Mouse (Mus musculus) cortical plate, adult 2 months (tissue): Measurements from ENCODE around the gene Megf6. TPM values are rescaled to one million over a fixed set of nuclear protein-coding genes. Genes with fewer than 3 reads are reported as not detected.

Experiments used
- H3K27ac ChIP-seq: fragments of 200-500 bp; 2 replicates; pipeline ENCODE4 v1.5.1; 2012; ENCODE audit warnings: low read length, control low read depth, inconsistent platforms; ENCODE audit not compliant: insufficient read depth
- H3K4me1 ChIP-seq: fragments of 200-500 bp; 2 replicates; pipeline ENCODE4 v1.6.1; 2011; ENCODE audit warnings: low read length; ENCODE audit not compliant: control insufficient read depth, insufficient read depth
- H3K4me3 ChIP-seq: fragments of 200-500 bp; 2 replicates; pipeline ENCODE4 v1.5.1; 2011; ENCODE audit warnings: mild to moderate bottlenecking, low read length, control low read depth; ENCODE audit not compliant: insufficient read depth
- CTCF ChIP-seq: fragments of 200-500 bp; IDR thresholded peaks from 2 replicates; pipeline ENCODE4 v1.5.1; 2011; ENCODE audit warnings: mild to moderate bottlenecking, control low read depth, low read length; ENCODE audit not compliant: insufficient read depth; ENCODE audit errors: extremely low read depth
- POLR2A ChIP-seq: fragments of 200-500 bp; IDR thresholded peaks from 2 replicates; pipeline ENCODE4 v1.6.1; 2011; ENCODE audit warnings: mild to moderate bottlenecking, low read length, control low read depth; ENCODE audit not compliant: insufficient read depth; ENCODE audit errors: extremely low read depth
- polyA plus RNA-seq: library from polyadenylated mRNA; depleted of rRNA; stranded (reverse); fragments of >200 nt; gene quantifications from 2 replicates; pipeline ENCODE4 v1.2.3, GENCODE M21; 2012

Megf6 gene
- polyA plus RNA-seq, 1 experiment: 3.0 TPM

GRCm38 (mm10) chr4:154209054-154209453 lies 38.5 kb downstream of the Megf6 start:
- TF ChIP-seq CTCF (no peak), POLR2A (no peak)
- H3K4me1 ChIP-seq: peaks cover 2% of the 10 kb centered on the region; the same call in 1 of the 2 replicates
- H3K4me3 ChIP-seq: no peak overlapping the region
- H3K27ac ChIP-seq: no peak overlapping the region

DNA sequence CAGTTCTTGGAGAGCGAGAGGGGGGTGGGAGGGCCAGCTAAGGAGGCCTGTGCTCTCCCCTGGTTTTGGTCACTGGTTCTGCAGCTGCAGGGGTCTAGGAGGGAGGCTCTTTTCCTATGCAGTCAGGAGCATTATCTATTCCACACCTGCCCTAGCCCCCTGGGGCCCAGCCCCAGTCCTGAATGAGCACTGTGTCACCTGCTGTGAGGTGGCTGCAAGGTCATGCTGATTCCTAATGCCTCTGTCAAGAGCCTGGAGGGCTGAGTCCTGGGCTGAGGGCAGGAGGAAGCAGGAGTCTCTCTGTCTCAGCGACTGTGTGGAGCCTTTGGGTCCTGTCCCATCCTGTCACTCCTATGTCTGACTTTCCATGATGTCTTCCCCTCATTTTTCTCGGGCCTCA lies 39.3 kb downstream of the Megf6 start:
- no peak overlapping the region for H3K4me3 ChIP-seq
- no peak for TF ChIP-seq CTCF
- TF ChIP-seq POLR2A: no peak

GRCm38 (mm10) chr4:154211459-154211858 lies 40.9 kb downstream of the Megf6 start:
- Histone ChIP-seq H3K27ac (no peak overlapping the region), H3K4me3 (no peak overlapping the region), H3K4me1 (peaks cover 2% of the 10 kb centered on the region; the same call in 1 of the 2 replicates)
- TF ChIP-seq CTCF (no peak), POLR2A (no peak)

More for the DNA sequence above, 39.3 kb downstream of the Megf6 start:
- no peak overlapping the region for H3K27ac ChIP-seq
- peaks cover 2% of the 10 kb centered on the region; the same call in 1 of the 2 replicates for H3K4me1 ChIP-seq

DNA sequence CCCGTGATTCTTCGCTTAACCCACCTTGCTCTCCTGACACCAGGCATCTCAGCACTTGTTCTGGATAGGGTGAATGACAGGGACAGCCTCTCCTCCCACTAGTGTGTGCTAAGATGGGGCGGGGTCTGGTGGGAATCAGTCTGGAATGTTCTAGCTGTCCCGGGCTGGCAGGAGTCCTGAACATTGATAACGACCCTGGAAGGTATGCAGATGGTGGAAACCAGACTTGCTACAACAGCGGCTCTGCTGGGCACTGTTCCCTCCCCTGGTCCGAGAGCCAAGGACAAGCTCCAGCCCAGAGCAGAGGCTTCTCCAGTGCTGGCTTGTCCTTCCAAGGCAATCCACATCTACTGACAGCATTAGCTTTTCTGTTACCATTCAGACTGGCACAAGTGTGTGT lies 43.1 kb downstream of the Megf6 start:
- no peak overlapping the region for H3K4me3 ChIP-seq
- peaks cover 2% of the 10 kb centered on the region; the same call in 1 of the 2 replicates for H3K4me1 ChIP-seq
- no peak overlapping the region for H3K27ac ChIP-seq
- TF ChIP-seq POLR2A (no peak), CTCF (no peak)

GRCm38 (mm10) chr4:154214075-154214474 lies 43.5 kb downstream of the Megf6 start:
- no peak overlapping the region for H3K27ac ChIP-seq
- no peak overlapping the region for H3K4me3 ChIP-seq
- H3K4me1 ChIP-seq: peaks cover 2% of the 10 kb centered on the region; the same call in 1 of the 2 replicates
- no peak for TF ChIP-seq CTCF
- TF ChIP-seq POLR2A: no peak

DNA sequence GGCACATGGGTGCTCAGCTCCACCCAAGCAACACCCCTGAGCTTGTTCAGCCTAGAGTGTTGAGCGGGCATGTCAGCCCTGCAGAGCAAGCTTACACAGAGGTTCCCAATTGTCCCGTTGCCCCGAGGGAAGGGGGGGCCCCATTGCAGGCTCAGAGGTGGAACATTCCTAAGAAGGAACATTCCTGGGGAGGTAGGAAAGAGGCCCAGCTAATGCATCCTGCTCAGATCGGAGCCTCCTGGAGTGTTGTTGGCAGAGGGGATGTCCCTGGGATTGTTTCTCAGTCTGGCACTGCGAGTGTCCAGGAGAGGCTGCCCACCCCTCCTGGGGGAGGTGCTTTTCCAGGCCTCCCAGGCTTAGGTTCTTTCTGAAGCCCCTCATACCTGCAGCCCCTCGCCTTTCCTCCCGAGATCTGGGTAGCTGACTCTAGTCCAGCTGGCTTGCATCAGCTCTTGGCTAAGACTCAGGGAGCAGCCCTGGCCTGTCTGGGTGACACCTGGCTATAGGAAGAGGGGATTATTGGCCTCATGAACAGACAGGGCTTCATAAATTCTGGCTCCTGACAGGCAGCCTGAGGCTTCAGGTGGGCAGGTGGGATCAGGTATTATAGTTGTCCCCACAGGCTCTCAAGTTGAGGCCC lies 47.3 kb downstream of the Megf6 start:
- no peak overlapping the region for H3K4me3 ChIP-seq
- no peak overlapping the region for H3K27ac ChIP-seq
- no peak for TF ChIP-seq CTCF
- TF ChIP-seq POLR2A: no peak
- H3K4me1 ChIP-seq: peaks cover 1% of the 10 kb centered on the region; the same call in 1 of the 2 replicates

- Histone ChIP-seq H3K27ac (no peak overlapping the region), H3K4me3 (no peak overlapping the region), H3K4me1 (peaks cover 2% of the 10 kb centered on the region; the same call in 1 of the 2 replicates)
- TF ChIP-seq POLR2A (no peak), CTCF (no peak)
Observed at GRCm38 (mm10) chr4:154222773-154223172, 52.2 kb downstream of the Megf6 start.

DNA sequence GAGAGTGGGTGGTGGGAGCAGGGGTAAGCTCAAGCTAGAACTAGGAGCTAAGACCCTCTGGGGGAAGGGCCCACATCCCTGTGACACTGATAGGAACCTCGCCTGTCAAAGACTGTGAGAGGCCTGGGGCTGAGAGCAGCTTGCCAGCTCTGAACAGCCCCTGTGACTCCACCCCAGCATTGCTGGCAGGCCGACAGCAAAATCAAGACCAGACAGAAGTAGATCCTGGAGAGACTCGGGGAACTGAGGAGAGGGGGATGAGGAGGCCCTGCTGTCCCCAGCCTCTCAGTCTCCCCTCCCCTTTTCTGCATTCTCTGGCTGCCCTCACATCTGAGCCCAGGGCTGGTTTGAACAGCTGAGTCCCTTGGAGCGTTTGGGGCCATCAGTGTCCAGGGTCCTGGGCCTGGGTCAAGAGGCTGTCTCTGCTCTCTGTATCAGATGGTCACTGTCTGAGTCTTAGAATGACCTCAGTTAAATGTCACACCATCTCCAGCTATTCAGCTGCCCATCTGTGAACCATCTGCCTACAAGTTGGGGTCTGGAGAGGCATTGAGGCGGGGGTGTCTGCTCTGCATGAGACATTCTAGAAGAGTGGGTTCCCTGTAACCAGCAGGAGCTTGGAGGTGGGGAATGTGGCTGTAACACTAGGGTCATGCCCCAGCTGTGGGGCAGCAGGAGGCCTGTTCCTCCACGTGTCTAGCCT lies 53.9 kb downstream of the Megf6 start:
- H3K27ac ChIP-seq: no peak overlapping the region

GRCm38 (mm10) chr4:154224970-154225309 lies 54.4 kb downstream of the Megf6 start:
- peaks cover 2% of the 10 kb centered on the region; the same call in 1 of the 2 replicates for H3K4me1 ChIP-seq
- no peak overlapping the region for H3K27ac ChIP-seq
- no peak overlapping the region for H3K4me3 ChIP-seq
- TF ChIP-seq CTCF (no peak), POLR2A (no peak)

More for the DNA sequence above, 53.9 kb downstream of the Megf6 start:
- Histone ChIP-seq H3K4me3 (no peak overlapping the region), H3K4me1 (peaks cover 2% of the 10 kb centered on the region; the same call in 1 of the 2 replicates)
- TF ChIP-seq CTCF: no peak
- no peak for TF ChIP-seq POLR2A

DNA sequence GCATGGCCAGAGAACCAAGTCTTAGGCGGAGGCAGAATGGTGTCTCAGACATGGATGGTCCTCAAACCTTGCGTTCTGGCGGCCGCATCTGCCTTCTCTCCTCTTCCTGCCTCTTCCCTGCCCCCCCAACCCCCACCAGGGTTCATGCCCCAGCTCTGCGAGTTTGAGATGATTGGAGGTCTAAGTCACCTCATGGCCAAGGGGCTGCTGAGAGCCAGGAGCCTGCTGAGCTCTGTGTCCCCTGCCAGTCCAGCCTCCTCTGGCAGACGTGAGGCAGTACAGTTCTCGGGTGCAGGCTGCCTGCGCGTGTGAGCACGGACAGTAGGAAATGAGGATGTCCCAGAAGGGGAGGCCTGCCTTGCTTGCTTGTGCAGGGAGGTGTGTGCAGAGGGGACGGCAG lies 56.1 kb downstream of the Megf6 start:
- Histone ChIP-seq H3K27ac (no peak overlapping the region), H3K4me1 (peaks cover 2% of the 10 kb centered on the region; the same call in 1 of the 2 replicates), H3K4me3 (no peak overlapping the region)
- TF ChIP-seq CTCF (no peak), POLR2A (no peak)
